Mouse (Mus musculus): ENCODE measurements at regions not wholly inside any gene's neighbourhood (a gene's known extent, or its start where the extent isn't known, plus 50 kb on each side); places are given as distances from the start of the nearest gene placed in this dataset.

DNA sequence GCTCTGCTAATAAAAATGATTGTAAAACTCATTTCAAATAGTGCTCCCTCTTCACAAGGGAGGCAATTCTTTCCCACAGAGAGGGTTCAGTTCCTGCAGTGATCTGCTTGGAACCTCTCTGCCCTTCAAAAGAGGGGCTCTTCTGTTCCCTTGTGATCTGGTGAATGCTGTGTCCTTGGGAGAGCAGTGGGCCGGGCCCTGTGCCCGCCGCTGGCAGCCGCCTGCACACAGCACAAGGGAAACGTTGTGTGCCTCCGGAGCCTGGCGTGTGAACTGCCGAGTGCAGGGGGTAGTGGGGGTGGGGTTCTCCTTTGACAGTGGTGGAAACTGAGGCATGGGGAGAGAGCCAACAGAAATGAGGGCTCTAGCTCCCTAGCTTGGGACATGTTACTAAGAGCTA lies 54.4 kb upstream of the Csrp1 start:
- 71% methylated on average over 8 of the region's 8 CpGs for WGBS
- no peaks in the 10 kb centered on the region for H3K36me3 ChIP-seq

DNA sequence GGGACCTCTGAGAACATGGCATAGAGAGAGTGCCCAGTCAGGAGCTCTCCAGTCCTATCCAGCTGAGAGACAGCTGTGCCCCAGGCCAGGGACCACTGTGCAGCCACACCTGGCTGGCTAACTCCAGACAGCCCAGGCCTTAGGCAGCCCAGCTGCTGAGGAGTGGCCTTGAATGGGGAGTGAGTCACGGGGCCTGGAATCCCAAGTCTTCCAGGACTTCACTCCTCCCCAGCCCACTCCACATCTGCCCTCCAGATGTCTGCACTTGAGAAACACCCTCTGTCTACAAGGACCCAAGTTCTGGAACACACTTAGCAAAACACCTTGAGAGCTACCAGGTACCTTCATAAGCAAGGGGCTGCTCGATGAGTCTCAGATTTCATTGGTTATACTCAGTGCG lies 51.5 kb upstream of the Csrp1 start:
- 48% methylated on average over 3 of the region's 3 CpGs for whole genome bisulfite sequencing
- Histone ChIP-seq H3K36me3 (no peaks in the 10 kb centered on the region), H3K27me3 (ENCODE audit: low read depth, poor library complexity, severe bottlenecking) (no peaks in the 10 kb centered on the region), H3K9me3 (replicated peaks) (no peaks in the 10 kb centered on the region), H3K4me1 (peaks cover 67% of the 10 kb centered on the region), H3K4me3 (no peak overlapping the region), H3K27ac (peak overlapping the region; percentile 5)
- DNase-seq (ENCODE audit: low spot score) = peak; percentile 86

More for the DNA sequence above, 54.4 kb upstream of the Csrp1 start:
- peak; percentile 26 for DNase-seq (ENCODE audit: low spot score)
- Histone ChIP-seq H3K9me3 (replicated peaks) (no peaks in the 10 kb centered on the region), H3K4me3 (no peak overlapping the region), H3K4me1 (peaks cover 70% of the 10 kb centered on the region), H3K27me3 (ENCODE audit: low read depth, poor library complexity, severe bottlenecking) (no peaks in the 10 kb centered on the region), H3K27ac (peak overlapping the region; percentile 22; the same call in 1 of the 2 replicates)

DNA sequence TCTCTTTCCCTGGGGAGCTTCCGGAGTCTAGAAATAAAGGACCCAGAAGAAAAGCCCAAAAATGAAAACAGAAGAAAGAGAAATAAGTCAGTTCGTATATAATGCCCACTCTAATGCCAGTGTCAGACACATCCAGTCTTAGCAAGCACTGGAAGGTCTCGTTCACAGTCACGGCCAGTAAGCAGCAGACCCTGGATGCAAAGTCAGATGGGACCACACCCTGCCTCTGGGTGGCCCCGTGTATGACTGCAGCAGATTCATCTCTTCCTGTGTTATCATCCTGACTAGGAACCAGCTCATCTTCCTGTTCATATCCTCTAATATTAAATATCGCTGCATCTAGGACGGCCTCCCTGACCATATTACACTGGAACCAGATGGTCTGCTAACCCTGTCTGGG lies 50.9 kb upstream of the Csrp1 start:
- Histone ChIP-seq H3K4me1 (peaks cover 67% of the 10 kb centered on the region), H3K9me3 (replicated peaks) (no peaks in the 10 kb centered on the region), H3K27me3 (ENCODE audit: low read depth, poor library complexity, severe bottlenecking) (no peaks in the 10 kb centered on the region), H3K4me3 (no peak overlapping the region), H3K27ac (peak overlapping the region; percentile 47), H3K36me3 (no peaks in the 10 kb centered on the region)
- WGBS = 83% methylated on average over 7 of the region's 7 CpGs
- no peak for DNase-seq (ENCODE audit: low spot score)

DNA sequence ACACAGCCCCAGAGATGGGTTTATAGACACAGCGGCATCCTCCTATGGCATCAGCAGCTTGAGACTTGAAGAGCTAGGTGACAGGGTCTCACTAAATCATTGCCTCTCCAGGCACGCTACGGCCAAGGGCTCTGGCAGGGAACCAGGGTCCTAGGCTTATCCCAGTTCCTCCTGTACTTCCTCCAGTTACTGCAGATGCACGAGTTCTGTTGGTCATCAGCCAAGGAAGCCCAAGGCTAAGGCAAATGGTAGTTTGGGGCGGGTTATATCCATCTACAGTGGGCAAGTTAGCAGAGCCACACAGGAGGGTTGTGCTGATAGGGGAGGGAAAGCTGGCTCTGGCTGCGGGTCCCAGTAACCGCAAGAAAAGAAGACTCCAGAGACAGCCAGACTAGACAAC lies 50.1 kb upstream of the Csrp1 start:
- peak overlapping the region; percentile 47; the same call in 1 of the 2 replicates for H3K27ac ChIP-seq
- WGBS = 66% methylated on average over 7 of the region's 7 CpGs

More for the DNA sequence above, 50.1 kb upstream of the Csrp1 start:
- Histone ChIP-seq H3K27me3 (ENCODE audit: low read depth, poor library complexity, severe bottlenecking) (no peaks in the 10 kb centered on the region), H3K9me3 (replicated peaks) (no peaks in the 10 kb centered on the region), H3K36me3 (no peaks in the 10 kb centered on the region), H3K4me3 (no peak overlapping the region), H3K4me1 (peaks cover 62% of the 10 kb centered on the region)
- no peak for DNase-seq (ENCODE audit: low spot score)
